Mouse (Mus musculus) forebrain, postnatal 0 days (tissue): ENCODE measurements around the gene Sprr2j-ps. TPM values are rescaled to one million over a fixed set of nuclear protein-coding genes. Genes with fewer than 3 reads are reported as not detected.

Experiments used
- ATAC-seq: fragments of 200-750 bp; cut with Nextera tagmentation; 2 replicates; pipeline ENCODE4 v1.8.0; 2017; ENCODE audit warnings: mild to moderate bottlenecking, moderate library complexity
- DNase-seq: peaks from one replicate; pipeline ENCODE4 v3.0.0-alpha.2; 2015
- H3K27ac ChIP-seq: fragments of 300-500 bp; sonication (generic); 2 replicates; pipeline ENCODE4 v1.5.1; 2014; ENCODE audit warnings: low read depth, mild to moderate bottlenecking, antibody characterized with exemption, low read length, moderate library complexity, mixed read lengths
- H3K27me3 ChIP-seq: fragments of 300-500 bp; sonication (generic); 2 replicates; pipeline ENCODE4 v1.6.1; 2014; ENCODE audit warnings: mild to moderate bottlenecking, low read length, mixed read lengths; ENCODE audit not compliant: insufficient read depth
- H3K36me3 ChIP-seq: fragments of 300-500 bp; sonication (generic); 2 replicates; pipeline ENCODE4 v1.6.1; 2014; ENCODE audit warnings: mild to moderate bottlenecking, moderate library complexity; ENCODE audit not compliant: insufficient read depth
- H3K4me1 ChIP-seq: fragments of 300-500 bp; sonication (generic); 2 replicates; pipeline ENCODE4 v1.6.1; 2014; ENCODE audit warnings: antibody characterized with exemption; ENCODE audit not compliant: insufficient read depth
- H3K4me2 ChIP-seq: fragments of 300-500 bp; sonication (generic); 2 replicates; pipeline ENCODE4 v1.6.1; 2014; ENCODE audit warnings: low read depth, mild to moderate bottlenecking, moderate library complexity
- H3K4me3 ChIP-seq: fragments of 300-500 bp; sonication (generic); 2 replicates; pipeline ENCODE4 v1.5.1; 2014; ENCODE audit warnings: low read depth, low read length, mixed read lengths
- H3K9ac ChIP-seq: fragments of 300-500 bp; sonication (generic); 2 replicates; pipeline ENCODE4 v1.6.1; 2014; ENCODE audit warnings: mild to moderate bottlenecking
- H3K9me3 ChIP-seq: fragments of 300-500 bp; sonication (generic); 2 replicates; pipeline ENCODE4 v1.6.1; 2016; ENCODE audit warnings: low read length
- CTCF ChIP-seq: sonication (generic); IDR thresholded peaks from 2 replicates; pipeline ENCODE4 v1.5.1; 2016; ENCODE audit warnings: antibody characterized with exemption, control low read depth, low read depth
- WGBS: fragments of 180-500 bp; shearing (Covaris S2); extraction: QIAGEN DNeasy Blood & Tissue Kit; methylation state at CpG from one replicate; pipeline ENCODE4 v1.1.7; 2014; 5-methylcytosine and 5-hydroxymethylcytosine counted together
- polyA plus RNA-seq: library from polyadenylated mRNA; unstranded; fragments of >200 nt; fragmentation: Nextera tagmentation; extraction: Ambion mirVana; gene quantifications from 2 replicates; pipeline ENCODE4 v1.2.1, GENCODE M21; 2015
- total RNA-seq: library from RNA; depleted of rRNA; stranded (reverse); fragments of >200 nt; gene quantifications from 2 replicates; pipeline ENCODE4 v1.2.3, GENCODE M21; 2014; rRNA removed

The Sprr2j-ps gene
- total and polyA plus RNA-seq, 2 experiments from 2014 or later, result not detected

DNA sequence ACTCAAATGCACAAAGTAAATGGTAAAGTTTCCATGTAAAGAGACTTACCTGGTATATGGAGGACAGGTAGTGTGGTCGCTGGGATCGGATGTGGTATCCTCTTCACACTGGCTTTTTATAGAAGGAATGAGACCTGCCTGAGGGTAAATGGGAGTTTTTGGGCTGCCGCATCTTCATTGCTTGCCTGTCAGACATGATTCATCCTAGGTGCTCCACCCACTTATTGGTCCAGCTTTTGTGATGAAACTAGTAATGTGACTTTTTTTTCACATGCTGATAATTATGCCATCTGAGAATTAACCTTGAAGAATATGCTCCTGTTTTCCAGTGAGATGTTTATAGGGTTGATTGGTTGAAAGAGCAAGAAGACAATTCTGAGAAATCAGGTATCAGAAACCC is 20.8 kb downstream of the Sprr2j-ps start, which contains the start of gene Sprr1b:
Gene Sprr1b, minus strand, starts transcription at position 101 of the 400 bp plus-strand sequence.
- H3K27ac ChIP-seq, result no peak within 1 kb of the TSS
- no peaks in the 10 kb centered on the region for H3K9me3 ChIP-seq
- no peak within 1 kb of the TSS for H3K4me2 ChIP-seq
- no peak within 1 kb of the TSS for H3K4me3 ChIP-seq
- H3K4me1 ChIP-seq, result no peaks in the 10 kb centered on the region
- no peak within 1 kb of the TSS for H3K9ac ChIP-seq
- DNase-seq, result no peak
- H3K36me3 ChIP-seq, result no peaks in the 10 kb centered on the region
- 98% methylated on average over 3 of the region's 3 CpGs for WGBS
- ATAC-seq, result no peak
- TF ChIP-seq CTCF, result no peak
- no peaks in the 10 kb centered on the region for H3K27me3 ChIP-seq

DNA sequence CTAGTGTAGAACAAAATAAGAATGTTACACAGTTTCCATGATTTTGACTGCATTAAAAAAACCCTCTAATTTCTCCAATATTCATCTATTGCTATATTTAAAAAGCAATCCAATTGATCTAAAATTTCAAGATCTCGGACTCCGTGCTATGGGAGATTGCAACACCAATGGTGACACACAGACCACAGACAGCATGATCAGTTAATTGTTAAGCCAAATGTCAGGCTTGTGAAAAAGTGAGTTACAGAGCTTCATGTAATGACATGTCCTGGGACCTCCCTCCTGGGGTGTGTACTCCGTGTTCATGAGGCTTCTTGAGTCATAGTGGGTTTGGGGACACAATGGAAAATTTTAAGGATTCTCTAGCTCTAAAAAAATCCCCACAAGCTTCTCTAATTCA is 22.3 kb downstream of the Sprr2j-ps start:
- DNase-seq (no peak), ATAC-seq (no peak)
- H3K4me3 ChIP-seq, result no peak overlapping the region
- no peak overlapping the region for H3K27ac ChIP-seq
- H3K9me3 ChIP-seq, result no peaks in the 10 kb centered on the region
- no peak overlapping the region for H3K9ac ChIP-seq
- H3K27me3 ChIP-seq, result no peaks in the 10 kb centered on the region
- 92% methylated on average over 3 of the region's 3 CpGs for WGBS
- no peaks in the 10 kb centered on the region for H3K4me1 ChIP-seq
- TF ChIP-seq CTCF, result no peak
- no peaks in the 10 kb centered on the region for H3K36me3 ChIP-seq
- H3K4me2 ChIP-seq, result no peak overlapping the region

GRCm38 (mm10) chr3:92455151-92455550 is 37.3 kb downstream of the Sprr2j-ps start:
- Histone ChIP-seq H3K27ac (no peak overlapping the region), H3K4me1 (no peaks in the 10 kb centered on the region), H3K4me2 (no peak overlapping the region), H3K9me3 (no peaks in the 10 kb centered on the region), H3K36me3 (no peaks in the 10 kb centered on the region), H3K9ac (no peak overlapping the region), H3K4me3 (no peak overlapping the region), H3K27me3 (no peaks in the 10 kb centered on the region)
- 94% methylated on average over 5 of the region's 5 CpGs for WGBS
- TF ChIP-seq CTCF, result no peak
- ATAC-seq, result no peak
- DNase-seq, result no peak

DNA sequence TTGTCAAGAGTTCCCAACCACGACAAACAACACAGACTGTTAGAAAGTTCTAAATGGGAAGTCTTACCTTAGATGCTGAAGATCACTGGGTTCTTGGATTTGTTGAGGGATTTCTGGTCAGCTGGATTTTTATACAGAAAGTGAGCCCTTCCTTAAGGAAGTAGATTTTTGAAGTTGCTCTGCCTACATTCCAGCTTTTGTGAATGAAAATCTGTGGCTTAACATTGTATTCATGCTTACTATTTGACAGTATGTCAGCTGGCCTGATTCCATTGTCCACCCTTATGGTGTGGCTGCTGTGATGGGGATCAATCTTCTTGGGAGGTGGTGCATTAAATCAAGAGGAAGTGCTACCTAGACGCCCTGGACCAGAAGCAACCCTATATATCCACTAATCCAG is 40.7 kb downstream of the Sprr2j-ps start, which contains the start of gene Sprr3:
Gene Sprr3, minus strand, starts transcription at position 101 of the 400 bp plus-strand sequence.
- Histone ChIP-seq H3K4me1 (no peaks in the 10 kb centered on the region), H3K27me3 (no peaks in the 10 kb centered on the region), H3K9me3 (no peaks in the 10 kb centered on the region), H3K27ac (no peak within 1 kb of the TSS), H3K9ac (no peak within 1 kb of the TSS), H3K36me3 (no peaks in the 10 kb centered on the region), H3K4me2 (no peak within 1 kb of the TSS), H3K4me3 (no peak within 1 kb of the TSS)
- ATAC-seq (no peak), DNase-seq (no peak)
- TF ChIP-seq CTCF, result no peak
- 76% methylated on average over 2 of the region's 2 CpGs for WGBS

- H3K27ac ChIP-seq, result no peak overlapping the region
- TF ChIP-seq CTCF, result no peak
- H3K4me2 ChIP-seq, result no peak overlapping the region
- H3K4me3 ChIP-seq, result no peak overlapping the region
- 86% methylated on average over 1 of the region's 1 CpGs for WGBS
- DNase-seq (no peak), ATAC-seq (no peak)
- H3K9me3 ChIP-seq, result no peaks in the 10 kb centered on the region
- H3K4me1 ChIP-seq, result no peaks in the 10 kb centered on the region
- H3K36me3 ChIP-seq, result no peaks in the 10 kb centered on the region
- no peak overlapping the region for H3K9ac ChIP-seq
- H3K27me3 ChIP-seq, result no peaks in the 10 kb centered on the region
These were observed 48.7 kb downstream of the Sprr2j-ps start for GRCm38 (mm10) chr3:92466576-92466975.

DNA sequence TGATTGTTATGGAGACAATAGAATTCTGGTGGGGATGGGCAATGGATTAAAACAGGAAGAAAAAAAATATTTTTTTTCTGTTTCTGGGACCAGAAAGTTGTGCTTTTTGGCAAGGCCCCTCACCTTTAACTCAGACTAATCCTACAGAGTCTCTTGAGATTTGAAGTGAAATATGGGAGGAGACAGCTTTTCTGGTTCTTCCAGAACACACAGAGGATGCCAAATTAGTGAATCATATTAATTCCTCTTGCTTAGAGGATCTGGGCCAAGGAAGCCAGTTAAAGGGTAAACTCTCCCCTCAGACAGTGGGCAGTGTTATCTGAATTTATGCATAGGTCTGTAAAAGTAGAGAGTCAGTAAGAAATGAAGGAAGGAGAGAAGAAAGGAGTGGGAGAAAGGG is 49.5 kb downstream of the Sprr2j-ps start:
- no peak overlapping the region for H3K4me3 ChIP-seq
- DNase-seq (no peak), ATAC-seq (no peak)
- no peak overlapping the region for H3K4me2 ChIP-seq
- H3K36me3 ChIP-seq, result no peaks in the 10 kb centered on the region
- no peak overlapping the region for H3K27ac ChIP-seq
- no peak for TF ChIP-seq CTCF
- no peaks in the 10 kb centered on the region for H3K9me3 ChIP-seq
- no peaks in the 10 kb centered on the region for H3K27me3 ChIP-seq
- H3K9ac ChIP-seq, result no peak overlapping the region
- H3K4me1 ChIP-seq, result no peaks in the 10 kb centered on the region

Other genes starting within 250 kb of the Sprr2j-ps start
- not detected in 2 replicates for gene Sprr2a1, start 202.3 kb upstream of the Sprr2j-ps start, total RNA-seq
- not detected in 2 replicates for gene Sprr2a1, start 202.3 kb upstream of the Sprr2j-ps start, polyA plus RNA-seq
- not detected in 2 replicates for gene Sprr2a2, start 202.2 kb upstream of the Sprr2j-ps start, total RNA-seq
- not detected in 2 replicates for gene Sprr2a2, start 202.2 kb upstream of the Sprr2j-ps start, polyA plus RNA-seq
- gene Sprr2a3, start 132.7 kb upstream of the Sprr2j-ps start, total RNA-seq, result not detected in 2 replicates
- not detected in 2 replicates for gene Sprr2a3, start 132.7 kb upstream of the Sprr2j-ps start, polyA plus RNA-seq
- not detected in 2 replicates for gene Sprr2b, start 101.5 kb upstream of the Sprr2j-ps start, total RNA-seq
- not detected in 2 replicates for gene Sprr2b, start 101.5 kb upstream of the Sprr2j-ps start, polyA plus RNA-seq
- gene Sprr2d, start 78.9 kb upstream of the Sprr2j-ps start, total RNA-seq, result not detected in 2 replicates
- not detected in 2 replicates for gene Sprr2d, start 78.9 kb upstream of the Sprr2j-ps start, polyA plus RNA-seq
- gene Sprr2e, start 65.9 kb upstream of the Sprr2j-ps start, total RNA-seq, result not detected in 2 replicates
- not detected in 2 replicates for gene Sprr2e, start 65.9 kb upstream of the Sprr2j-ps start, polyA plus RNA-seq
- gene Sprr2f, start 52.9 kb upstream of the Sprr2j-ps start, total RNA-seq, result not detected in 2 replicates
- gene Sprr2f, start 52.9 kb upstream of the Sprr2j-ps start, polyA plus RNA-seq, result not detected in 2 replicates
- gene Sprr2h, start 32.4 kb upstream of the Sprr2j-ps start, total RNA-seq, result not detected in 2 replicates
- not detected in 2 replicates for gene Sprr2h, start 32.4 kb upstream of the Sprr2j-ps start, polyA plus RNA-seq
- gene Sprr2i, start 10.1 kb upstream of the Sprr2j-ps start, total RNA-seq, result not detected in 2 replicates
- not detected in 2 replicates for gene Sprr2i, start 10.1 kb upstream of the Sprr2j-ps start, polyA plus RNA-seq
- gene Gm9774, start 11.3 kb downstream of the Sprr2j-ps start, total RNA-seq, result 2.5 and 6.5 TPM in 2 replicates
- 9.2 and 12.0 TPM in 2 replicates for gene Gm9774, start 11.3 kb downstream of the Sprr2j-ps start, polyA plus RNA-seq
- gene Sprr2k, start 14.5 kb downstream of the Sprr2j-ps start, total RNA-seq, result not detected in 2 replicates
- gene Sprr2k, start 14.5 kb downstream of the Sprr2j-ps start, polyA plus RNA-seq, result not detected in 2 replicates
- not detected in 2 replicates for gene Sprr1b, start 20.7 kb downstream of the Sprr2j-ps start, total RNA-seq
- not detected in 2 replicates for gene Sprr1b, start 20.7 kb downstream of the Sprr2j-ps start, polyA plus RNA-seq
- not detected in 2 replicates for gene Sprr3, start 40.6 kb downstream of the Sprr2j-ps start, total RNA-seq
- not detected in 2 replicates for gene Sprr3, start 40.6 kb downstream of the Sprr2j-ps start, polyA plus RNA-seq
- gene Sprr1a, start 67.8 kb downstream of the Sprr2j-ps start, total RNA-seq, result not detected in 2 replicates
- not detected in 2 replicates for gene Sprr1a, start 67.8 kb downstream of the Sprr2j-ps start, polyA plus RNA-seq
- gene Sprr4, start 82.4 kb downstream of the Sprr2j-ps start, total RNA-seq, result not detected in 2 replicates
- gene Sprr4, start 82.4 kb downstream of the Sprr2j-ps start, polyA plus RNA-seq, result not detected in 2 replicates
- not detected in 2 replicates for gene 2310046K23Rik, start 116.4 kb downstream of the Sprr2j-ps start, total RNA-seq
- not detected in 2 replicates for gene 2310046K23Rik, start 116.4 kb downstream of the Sprr2j-ps start, polyA plus RNA-seq
- gene Ivl, start 155.7 kb downstream of the Sprr2j-ps start, total RNA-seq, result not detected in 2 replicates
- not detected in 2 replicates for gene Ivl, start 155.7 kb downstream of the Sprr2j-ps start, polyA plus RNA-seq
- not detected in 2 replicates for gene Smcp, start 170.9 kb downstream of the Sprr2j-ps start, total RNA-seq
- not detected in 2 replicates for gene Smcp, start 170.9 kb downstream of the Sprr2j-ps start, polyA plus RNA-seq
- gene 2210017I01Rik, start 189.4 kb downstream of the Sprr2j-ps start, total RNA-seq, result not detected in 2 replicates
- gene 2210017I01Rik, start 189.4 kb downstream of the Sprr2j-ps start, polyA plus RNA-seq, result not detected in 2 replicates
- not detected in 2 replicates for gene Lce6a, start 203.6 kb downstream of the Sprr2j-ps start, total RNA-seq
- not detected in 2 replicates for gene Lce6a, start 203.6 kb downstream of the Sprr2j-ps start, polyA plus RNA-seq
- gene Lce1a1, start 230.2 kb downstream of the Sprr2j-ps start, total RNA-seq, result not detected in 2 replicates
- gene Lce1a1, start 230.2 kb downstream of the Sprr2j-ps start, polyA plus RNA-seq, result not detected in 2 replicates
- not detected in 2 replicates for gene Lce1b, start 238.8 kb downstream of the Sprr2j-ps start, total RNA-seq
- gene Lce1b, start 238.8 kb downstream of the Sprr2j-ps start, polyA plus RNA-seq, result not detected in 2 replicates